Mouse (Mus musculus) heart, embryonic 10.5 days (tissue): Measurements from ENCODE around the gene Hsp90ab1. TPM values are rescaled to one million over a fixed set of nuclear protein-coding genes. Genes with fewer than 3 reads are reported as not detected.
A peak's percentile ranks its signal among the peaks of the same experiment; 100 is the strongest.

Experiments used
- DNase-seq: peaks from one replicate; pipeline ENCODE4 v3.0.0-alpha.2; 2017; ENCODE audit warnings: low spot score
- H3K27ac ChIP-seq: fragments of 300-500 bp; sonication (generic); 2 replicates; pipeline ENCODE4 v1.5.1; 2016; ENCODE audit warnings: mild to moderate bottlenecking
- H3K27me3 ChIP-seq: fragments of 300-500 bp; sonication (generic); 2 replicates; pipeline ENCODE4 v1.6.1; 2016; ENCODE audit warnings: mild to moderate bottlenecking; ENCODE audit not compliant: poor library complexity, insufficient read depth, severe bottlenecking
- H3K36me3 ChIP-seq: fragments of 300-500 bp; sonication (generic); 2 replicates; pipeline ENCODE4 v1.6.1; 2016; ENCODE audit warnings: mild to moderate bottlenecking, moderate library complexity
- H3K4me1 ChIP-seq: fragments of 300-500 bp; sonication (generic); 2 replicates; pipeline ENCODE4 v1.6.1; 2016; ENCODE audit warnings: mild to moderate bottlenecking
- H3K4me3 ChIP-seq: fragments of 300-500 bp; sonication (generic); 2 replicates; pipeline ENCODE4 v1.5.1; 2016; ENCODE audit warnings: mild to moderate bottlenecking, moderate library complexity
- H3K9me3 ChIP-seq: fragments of 300-500 bp; sonication (generic); 2 replicates; pipeline ENCODE4 v1.6.1; 2016; ENCODE audit warnings: mild to moderate bottlenecking, moderate library complexity
- WGBS: fragments of 180-500 bp; shearing (Covaris S2); methylation state at CpG from one replicate; pipeline ENCODE4 v1.1.7; 2016; 5-methylcytosine and 5-hydroxymethylcytosine counted together
- polyA plus RNA-seq: library from polyadenylated mRNA; unstranded; fragments of >200 nt; fragmentation: Nextera tagmentation; extraction: Ambion mirVana; gene quantifications from 2 replicates; pipeline ENCODE4 v1.2.1, GENCODE M21; 2016

The Hsp90ab1 gene
- polyA plus RNA-seq, 1 experiment from 2014 or later, result 1,893 TPM

DNA sequence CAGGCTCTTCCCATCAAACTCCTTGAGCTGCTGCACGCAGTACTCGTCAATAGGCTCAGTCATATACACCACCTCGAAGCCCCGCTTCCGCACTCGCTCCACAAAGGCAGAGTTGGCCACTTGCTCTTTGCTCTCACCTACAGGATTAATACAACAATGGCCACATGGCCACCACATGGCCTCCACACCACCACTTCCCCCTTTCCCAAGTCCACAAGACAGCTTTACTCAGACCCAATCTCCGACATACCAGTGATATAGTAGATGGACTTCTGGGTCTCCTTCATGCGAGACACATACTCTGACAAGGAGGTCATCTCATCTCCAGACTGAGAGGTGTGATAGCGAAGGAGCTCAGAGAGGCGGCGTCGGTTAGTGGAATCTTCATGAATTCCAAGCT, 4.1 kb downstream of the Hsp90ab1 start:
- Histone ChIP-seq H3K27ac (no peak overlapping the region), H3K4me3 (no peak overlapping the region), H3K36me3 (peaks cover 59% of the 10 kb centered on the region), H3K9me3 (no peaks in the 10 kb centered on the region), H3K27me3 (no peaks in the 10 kb centered on the region), H3K4me1 (peaks cover 44% of the 10 kb centered on the region)
- WGBS, result 88% methylated on average over 12 of the region's 12 CpGs
- DNase-seq, result no peak

DNA sequence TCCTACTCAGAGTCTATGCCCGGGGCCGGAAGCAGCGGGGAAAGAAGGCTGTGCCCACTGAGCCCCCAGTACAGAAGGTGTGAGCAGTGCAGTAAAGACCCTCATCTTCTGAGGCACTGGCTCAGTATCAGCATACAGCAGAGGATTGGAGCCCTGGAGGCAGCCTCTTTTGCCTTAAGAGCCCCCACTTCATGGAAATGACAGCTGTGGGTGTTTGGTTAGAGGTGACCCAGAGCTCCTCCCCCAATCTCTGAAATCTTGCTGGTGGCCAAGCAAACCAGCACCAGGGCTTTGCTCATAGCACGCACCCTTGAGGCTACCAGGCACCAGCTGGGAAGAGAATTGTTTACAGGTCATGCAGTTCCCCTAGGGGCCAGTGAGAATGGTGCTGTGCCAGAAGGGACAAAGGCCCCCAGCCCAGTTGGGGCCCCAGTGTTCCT, 5.9 kb downstream of the Hsp90ab1 start:
- no peaks in the 10 kb centered on the region for H3K9me3 ChIP-seq
- 32% methylated on average over 4 of the region's 4 CpGs for WGBS
- DNase-seq, result no peak
- H3K27ac ChIP-seq, result peak overlapping the region; percentile 29; the same call in 1 of the 2 replicates
- H3K4me3 ChIP-seq, result peak overlapping the region; percentile 15; the same call in 1 of the 2 replicates
- H3K27me3 ChIP-seq, result no peaks in the 10 kb centered on the region
- H3K36me3 ChIP-seq, result peaks cover 59% of the 10 kb centered on the region
- H3K4me1 ChIP-seq, result peaks cover 44% of the 10 kb centered on the region

DNA sequence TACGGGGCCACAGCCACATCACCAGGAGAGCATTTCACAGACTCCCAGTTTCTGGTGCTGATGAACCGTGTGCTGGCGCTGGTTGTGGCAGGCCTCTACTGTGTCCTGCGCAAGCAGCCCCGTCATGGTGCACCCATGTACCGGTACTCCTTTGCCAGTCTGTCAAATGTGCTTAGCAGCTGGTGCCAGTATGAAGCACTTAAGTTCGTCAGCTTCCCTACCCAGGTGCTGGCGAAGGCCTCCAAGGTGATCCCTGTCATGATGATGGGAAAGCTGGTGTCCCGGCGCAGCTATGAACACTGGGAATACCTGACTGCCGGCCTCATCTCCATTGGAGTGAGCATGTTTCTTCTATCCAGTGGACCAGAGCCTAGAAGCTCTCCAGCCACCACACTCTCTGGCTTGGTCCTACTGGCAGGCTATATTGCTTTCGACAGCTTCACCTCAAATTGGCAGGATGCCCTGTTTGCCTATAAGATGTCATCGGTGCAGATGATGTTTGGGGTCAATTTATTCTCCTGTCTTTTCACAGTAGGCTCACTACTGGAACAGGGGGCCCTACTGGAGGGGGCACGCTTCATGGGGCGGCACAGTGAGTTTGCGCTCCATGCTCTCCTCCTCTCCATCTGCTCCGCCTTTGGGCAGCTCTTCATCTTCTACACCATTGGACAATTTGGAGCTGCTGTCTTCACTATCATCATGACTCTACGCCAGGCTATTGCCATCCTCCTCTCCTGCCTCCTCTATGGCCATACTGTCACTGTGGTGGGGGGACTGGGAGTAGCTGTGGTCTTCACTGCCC, 6.5 kb downstream of the Hsp90ab1 start:
- peaks cover 57% of the 10 kb centered on the region for H3K36me3 ChIP-seq
- H3K27me3 ChIP-seq, result no peaks in the 10 kb centered on the region
- peak overlapping the region; percentile 29; the same call in 1 of the 2 replicates for H3K27ac ChIP-seq
- 73% methylated on average over 18 of the region's 18 CpGs for WGBS
- H3K9me3 ChIP-seq, result no peaks in the 10 kb centered on the region
- H3K4me1 ChIP-seq, result peaks cover 44% of the 10 kb centered on the region
- H3K4me3 ChIP-seq, result peak overlapping the region; percentile 15; the same call in 1 of the 2 replicates
- no peak for DNase-seq

DNA sequence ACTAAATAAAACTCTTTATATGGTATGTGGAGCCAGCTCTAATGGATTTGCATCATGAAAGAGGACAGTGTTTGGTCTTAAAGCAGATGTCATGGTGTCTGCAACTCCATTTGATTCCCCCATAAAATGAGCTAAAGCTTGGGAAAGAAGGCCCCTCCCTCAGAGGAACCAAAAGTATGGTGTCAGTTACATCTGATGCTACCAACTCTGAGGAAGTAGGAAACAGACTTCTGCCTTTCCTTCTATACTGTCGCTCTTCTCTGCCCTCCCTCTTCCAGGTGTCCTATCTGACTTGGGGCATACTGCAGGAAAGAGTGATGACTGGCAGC, 7.1 kb downstream of the Hsp90ab1 start:
- no peak overlapping the region for H3K4me3 ChIP-seq
- no peaks in the 10 kb centered on the region for H3K27me3 ChIP-seq
- no peak overlapping the region for H3K27ac ChIP-seq
- 80% methylated on average over 1 of the region's 1 CpGs for WGBS
- H3K9me3 ChIP-seq, result no peaks in the 10 kb centered on the region
- no peak for DNase-seq
- H3K36me3 ChIP-seq, result peaks cover 51% of the 10 kb centered on the region
- peaks cover 44% of the 10 kb centered on the region for H3K4me1 ChIP-seq

DNA sequence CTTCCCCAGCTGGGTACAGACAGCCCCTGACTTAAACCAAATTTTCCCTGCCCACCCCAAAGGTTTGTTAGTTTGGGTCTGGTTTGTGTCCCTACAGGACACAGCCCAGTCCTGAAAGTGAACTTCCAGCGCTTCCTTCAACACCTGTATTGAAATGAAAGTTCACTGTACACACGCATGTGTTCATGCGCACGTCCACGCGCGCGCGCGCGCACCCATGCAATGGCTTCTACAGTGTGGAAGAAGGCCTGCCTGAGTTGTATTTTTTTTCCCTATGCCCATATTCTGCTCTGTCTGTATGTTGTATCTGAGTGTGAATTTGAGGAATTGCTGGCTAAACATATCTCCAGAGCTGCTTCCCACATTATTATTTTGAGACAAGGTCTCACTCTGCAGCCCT, 8.0 kb downstream of the Hsp90ab1 start:
- 94% methylated on average over 11 of the region's 11 CpGs for whole genome bisulfite sequencing
- H3K27me3 ChIP-seq, result 0 out of 2 replicates have a peak, but pooled peaks cover 5% of the 10 kb centered on the region
- peak overlapping the region; percentile 93 for H3K27ac ChIP-seq
- H3K4me3 ChIP-seq, result peak overlapping the region; percentile 90
- no peak for DNase-seq
- peaks cover 39% of the 10 kb centered on the region for H3K4me1 ChIP-seq
- H3K36me3 ChIP-seq, result peaks cover 42% of the 10 kb centered on the region
- H3K9me3 ChIP-seq, result no peaks in the 10 kb centered on the region

DNA sequence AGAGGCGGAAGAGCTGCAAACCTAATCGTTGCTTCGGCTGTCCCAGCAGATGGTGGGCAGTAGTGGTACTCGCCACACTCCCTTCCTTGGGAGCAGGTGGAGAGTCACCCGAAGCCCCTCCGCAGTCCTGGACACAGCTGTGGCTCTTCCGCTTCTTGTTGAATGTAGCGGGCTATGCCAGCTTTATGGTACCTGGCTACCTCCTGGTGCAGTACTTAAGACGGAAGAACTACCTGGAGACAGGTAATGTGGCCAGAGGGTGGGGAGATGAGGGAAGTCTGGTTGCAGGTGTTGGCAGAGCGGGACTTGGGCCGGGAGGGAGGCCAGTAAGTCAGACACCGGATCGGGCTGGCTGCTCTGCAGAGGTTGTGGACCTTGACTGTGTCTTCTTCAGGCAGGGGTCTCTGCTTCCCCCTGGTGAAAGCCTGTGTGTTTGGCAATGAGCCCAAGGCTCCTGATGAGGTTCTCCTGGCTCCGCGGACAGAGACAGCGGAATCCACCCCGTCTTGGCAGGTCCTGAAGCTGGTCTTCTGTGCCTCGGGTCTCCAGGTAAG, 8.5 kb downstream of the Hsp90ab1 start:
- Histone ChIP-seq H3K36me3 (peaks cover 37% of the 10 kb centered on the region), H3K27ac (peak overlapping the region; percentile 93), H3K4me3 (peak overlapping the region; percentile 90), H3K4me1 (peaks cover 39% of the 10 kb centered on the region), H3K9me3 (no peaks in the 10 kb centered on the region), H3K27me3 (0 out of 2 replicates have a peak, but pooled peaks cover 7% of the 10 kb centered on the region)
- 12% methylated on average over 18 of the region's 18 CpGs for WGBS
- no peak for DNase-seq

DNA sequence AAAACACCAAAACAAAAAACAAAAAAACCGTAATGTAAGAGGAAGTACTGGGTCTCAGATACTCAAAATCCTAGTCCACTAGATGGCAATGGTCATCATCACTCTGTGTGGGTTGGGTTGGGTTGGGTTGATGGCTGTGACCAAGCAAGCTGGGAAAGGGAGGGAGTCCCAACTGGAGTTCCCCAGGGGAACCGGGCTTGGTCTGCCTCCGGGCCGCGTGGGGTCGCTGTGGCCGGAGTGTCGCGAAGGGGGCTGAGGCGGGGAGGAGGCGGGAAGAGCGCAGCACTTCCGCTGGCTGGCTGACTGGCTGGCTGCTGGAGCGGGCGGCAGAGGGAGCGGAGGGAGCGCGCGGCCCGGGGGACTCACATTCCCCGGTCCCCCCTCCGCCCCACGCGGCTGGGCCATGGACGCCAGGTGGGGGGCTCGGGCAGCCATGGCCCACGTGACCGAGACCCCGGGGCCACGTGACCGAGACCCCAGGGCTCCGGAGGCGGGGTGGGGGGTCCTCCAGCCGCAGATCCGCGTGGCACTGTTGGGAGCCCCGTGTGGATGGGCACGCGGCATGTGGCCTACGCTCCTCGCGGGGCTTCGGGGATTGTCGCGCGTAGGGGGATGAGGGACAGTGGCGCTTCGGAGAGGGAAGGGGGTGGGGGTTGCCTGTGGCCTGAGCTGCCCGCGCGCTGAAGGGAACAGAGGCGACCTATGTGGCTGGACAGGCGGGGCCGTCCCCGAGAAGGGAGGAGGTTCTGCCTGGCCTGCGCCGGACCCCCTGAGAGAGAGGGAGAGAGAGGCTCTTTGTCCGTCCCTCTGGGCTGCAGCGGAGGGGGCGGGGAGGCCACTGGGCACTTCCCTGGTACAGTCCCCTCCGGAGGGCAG, 9.2 kb downstream of the Hsp90ab1 start, which contains the start of gene Slc35b2:
Gene Slc35b2 (plus strand): TSS at position 220 of the 876 bp plus-strand sequence.
- peaks cover 40% of the 10 kb centered on the region for H3K4me1 ChIP-seq
- no peaks in the 10 kb centered on the region for H3K9me3 ChIP-seq
- WGBS, result 1% methylated on average over 60 of the region's 61 CpGs
- peak; percentile 97 for DNase-seq
- H3K27me3 ChIP-seq, result peaks cover 11% of the 10 kb centered on the region
- peaks cover 34% of the 10 kb centered on the region for H3K36me3 ChIP-seq
- peak within 1 kb of the TSS; percentile 90 for H3K4me3 ChIP-seq
- peak within 1 kb of the TSS; percentile 93 for H3K27ac ChIP-seq

DNA sequence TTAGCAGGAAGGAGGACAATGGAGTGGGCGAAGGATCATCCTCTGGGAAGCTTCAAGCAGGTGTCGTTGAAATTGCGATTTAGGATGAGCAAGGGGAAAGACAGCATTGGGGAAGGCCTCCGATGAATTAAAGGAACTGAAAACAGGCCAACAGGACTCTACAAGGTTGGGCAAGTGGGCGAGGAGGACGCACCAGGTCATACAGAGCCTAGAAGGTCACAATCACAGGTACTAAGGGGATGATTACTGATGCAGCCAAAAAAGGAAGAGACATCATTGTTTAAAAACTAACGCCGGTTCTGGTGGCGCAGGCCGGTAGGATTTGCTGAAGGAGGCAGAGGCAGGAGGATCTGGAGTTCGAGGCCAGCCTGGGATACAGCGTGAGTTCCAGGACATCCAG, 9.9 kb downstream of the Hsp90ab1 start:
- Histone ChIP-seq H3K9me3 (no peaks in the 10 kb centered on the region), H3K4me1 (peaks cover 40% of the 10 kb centered on the region), H3K27me3 (peaks cover 18% of the 10 kb centered on the region), H3K36me3 (peaks cover 31% of the 10 kb centered on the region), H3K4me3 (no peak overlapping the region), H3K27ac (no peak overlapping the region)
- no peak for DNase-seq
- 71% methylated on average over 12 of the region's 12 CpGs for WGBS

DNA sequence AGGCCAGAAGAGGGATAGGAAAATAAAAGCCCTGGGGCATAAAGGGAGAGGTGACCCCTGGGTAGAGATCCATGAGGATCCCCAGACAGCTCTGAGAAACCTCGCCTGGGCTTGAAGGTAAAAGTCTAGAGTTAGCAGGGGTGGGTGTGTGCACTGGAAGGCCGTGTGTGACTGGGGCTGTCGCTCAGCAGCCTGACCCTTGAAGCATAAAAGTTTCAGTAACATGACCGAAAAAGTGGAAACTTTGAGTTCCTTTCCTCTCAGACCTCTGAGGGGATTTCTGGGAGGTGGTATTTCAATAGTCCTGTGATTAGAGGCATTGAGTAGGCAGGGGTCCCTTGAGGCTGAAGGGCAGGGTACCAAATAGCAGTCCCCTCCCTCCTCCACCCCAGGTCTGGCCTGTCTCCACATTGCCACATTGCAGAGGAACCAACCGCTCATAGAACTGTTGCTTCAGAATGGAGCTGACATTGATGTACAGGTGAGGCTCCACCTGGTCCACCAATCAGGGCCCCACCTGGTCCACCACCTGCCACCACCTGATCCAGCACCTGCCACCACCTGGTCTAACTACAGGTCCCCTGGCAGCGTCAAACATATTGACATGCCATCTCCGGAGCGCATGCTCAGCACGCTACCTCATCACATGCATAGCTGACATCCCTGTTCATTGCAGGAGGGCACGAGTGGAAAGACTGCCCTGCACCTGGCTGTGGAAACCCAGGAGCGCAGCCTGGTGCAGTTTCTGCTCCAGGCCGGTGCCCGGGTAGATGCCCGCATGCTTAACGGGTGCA, 13.1 kb downstream of the Hsp90ab1 start:
- H3K36me3 ChIP-seq, result 0 out of 2 replicates have a peak, but pooled peaks cover 7% of the 10 kb centered on the region
- no peak for DNase-seq
- H3K27me3 ChIP-seq, result peaks cover 44% of the 10 kb centered on the region
- no peak overlapping the region for H3K27ac ChIP-seq
- no peak overlapping the region for H3K4me3 ChIP-seq
- peaks cover 40% of the 10 kb centered on the region for H3K4me1 ChIP-seq
- WGBS, result 86% methylated on average over 15 of the region's 15 CpGs
- no peaks in the 10 kb centered on the region for H3K9me3 ChIP-seq

DNA sequence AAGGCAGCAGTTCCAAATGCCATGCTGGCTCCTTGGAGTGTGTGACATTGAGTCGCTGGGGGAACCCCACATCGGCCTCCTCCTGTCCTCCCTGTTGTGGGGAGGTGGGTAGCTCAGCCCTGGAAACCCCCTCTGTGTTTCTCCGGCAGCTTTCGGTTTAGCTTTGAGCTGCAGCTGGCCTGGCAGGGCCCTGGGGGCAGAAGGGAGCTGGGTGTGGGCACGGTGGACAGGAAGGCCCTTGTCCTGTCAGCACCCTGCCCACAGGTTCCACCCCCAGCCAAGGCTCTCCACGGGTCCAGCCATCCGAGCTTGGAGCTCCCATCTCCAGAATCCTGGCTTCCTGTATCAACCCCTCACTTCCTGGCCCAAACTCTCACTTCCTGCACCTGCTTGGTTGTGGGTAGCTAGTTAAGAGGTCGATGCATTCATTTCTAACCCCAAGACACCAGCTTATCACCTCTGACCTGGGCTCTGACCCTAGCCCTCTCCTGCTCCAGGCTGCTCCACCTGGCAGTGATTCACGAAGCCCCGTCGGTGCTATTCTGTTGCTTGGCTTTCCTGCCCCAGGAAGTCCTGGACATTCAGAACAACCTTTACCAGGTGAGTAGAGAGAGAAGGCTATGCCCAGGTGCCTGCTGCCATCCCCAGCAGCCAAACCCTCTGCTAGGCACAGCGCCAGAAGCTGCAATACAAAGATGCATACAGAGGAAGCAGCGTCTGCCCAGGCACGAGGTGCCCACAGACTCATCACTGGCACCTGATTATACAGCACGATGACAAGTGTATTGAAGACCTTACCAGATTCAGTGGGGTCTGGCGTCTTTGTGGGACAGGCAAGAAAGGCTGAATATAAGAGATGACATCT, 14.8 kb downstream of the Hsp90ab1 start:
- H3K27me3 ChIP-seq, result peaks cover 54% of the 10 kb centered on the region
- no peak overlapping the region for H3K4me3 ChIP-seq
- DNase-seq, result no peak
- H3K27ac ChIP-seq, result no peak overlapping the region
- 60% methylated on average over 16 of the region's 16 CpGs for WGBS
- H3K9me3 ChIP-seq, result no peaks in the 10 kb centered on the region
- peaks cover 33% of the 10 kb centered on the region for H3K4me1 ChIP-seq
- 0 out of 2 replicates have a peak, but pooled peaks cover 7% of the 10 kb centered on the region for H3K36me3 ChIP-seq

DNA sequence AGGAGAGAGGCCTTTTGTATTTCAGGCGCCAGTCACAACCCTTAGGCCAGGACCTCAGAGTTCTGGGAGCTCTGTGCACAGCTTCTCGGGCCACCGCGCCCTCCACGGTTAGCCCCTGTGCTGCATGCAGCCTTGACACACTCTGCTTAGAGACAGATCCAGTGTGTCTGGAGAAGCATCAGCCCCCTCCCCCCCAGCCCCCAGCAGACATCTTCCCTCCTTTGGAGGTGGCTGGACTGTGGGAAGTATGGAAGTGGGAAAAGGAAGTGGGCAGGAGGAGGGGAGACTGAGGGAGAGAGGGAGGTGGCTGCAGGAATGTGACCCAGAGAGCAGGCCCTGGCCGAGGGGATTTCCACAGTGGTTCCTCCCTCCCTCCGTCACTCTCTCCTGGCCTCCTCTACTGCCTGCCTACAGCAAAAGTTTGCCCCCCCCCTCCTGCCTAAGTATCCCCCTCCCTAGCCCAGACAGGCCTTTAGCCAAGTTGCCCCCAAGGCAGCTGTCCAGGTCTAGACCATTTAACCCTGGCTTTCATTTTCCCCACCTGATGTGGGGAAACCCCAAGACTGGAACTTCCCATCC, 15.7 kb downstream of the Hsp90ab1 start:
- 0 out of 2 replicates have a peak, but pooled peaks cover 7% of the 10 kb centered on the region for H3K36me3 ChIP-seq

More for the DNA sequence above, 15.7 kb downstream of the Hsp90ab1 start:
- no peak for DNase-seq
- Histone ChIP-seq H3K4me3 (peak overlapping the region; percentile 22; the same call in 1 of the 2 replicates), H3K9me3 (no peaks in the 10 kb centered on the region), H3K27ac (no peak overlapping the region; the same call in 1 of the 2 replicates), H3K27me3 (peaks cover 61% of the 10 kb centered on the region), H3K4me1 (peaks cover 33% of the 10 kb centered on the region)
- WGBS, result 59% methylated on average over 6 of the region's 7 CpGs
